Mouse (Mus musculus) cerebellum, adult 2 months (tissue): Measurements from ENCODE around the gene Fn1.

Experiments
- CTCF ChIP-seq: fragments of 200-500 bp; IDR thresholded peaks from 2 replicates; pipeline ENCODE4 v1.5.1; 2011; ENCODE audit warnings: low read depth, mild to moderate bottlenecking, control low read depth, low read length, moderate library complexity, borderline replicate concordance; ENCODE audit not compliant: insufficient read depth
- POLR2A ChIP-seq: fragments of 200-500 bp; IDR thresholded peaks from 2 replicates; pipeline ENCODE4 v1.6.1; 2011; ENCODE audit warnings: low read length, control low read depth, borderline replicate concordance; ENCODE audit not compliant: insufficient read depth

DNA sequence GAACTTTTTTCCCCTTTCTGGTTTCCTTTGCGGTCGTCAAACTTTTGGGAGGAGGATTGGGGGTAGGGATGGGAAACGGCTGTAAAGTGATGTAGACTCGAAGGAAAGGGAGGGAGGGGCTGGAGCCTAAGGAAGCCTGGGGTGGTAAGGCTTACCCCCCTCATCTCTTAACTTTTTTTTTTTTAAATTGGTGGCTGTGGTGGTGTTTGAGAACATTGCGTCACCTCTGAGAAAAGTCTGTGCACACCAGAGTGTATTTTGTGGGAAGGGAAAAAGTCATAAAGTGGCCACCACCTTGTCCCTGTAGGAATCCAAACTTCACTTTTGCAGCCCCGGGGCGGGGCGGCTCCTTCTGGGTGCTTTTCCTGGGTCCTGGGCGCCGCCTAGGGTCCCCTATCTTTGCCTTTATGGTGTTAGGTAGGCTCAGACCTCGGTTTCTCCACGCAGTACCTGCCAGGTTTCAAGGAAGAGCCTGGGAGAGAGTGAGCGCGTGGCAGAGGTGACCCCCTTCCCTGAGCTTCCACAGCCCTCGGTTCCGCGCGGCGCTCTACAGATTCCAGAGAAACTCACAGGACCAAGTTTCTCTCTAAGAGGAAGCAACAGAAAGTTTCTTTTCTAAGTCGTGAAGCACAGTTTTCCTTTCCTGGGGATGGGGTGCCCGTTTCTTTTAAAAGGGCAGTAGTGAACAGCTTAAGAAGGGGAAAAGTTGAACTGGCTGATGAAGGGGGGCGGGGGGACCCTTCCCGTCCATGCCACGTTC is 580 bp upstream of the Fn1 start:
- no peak for TF ChIP-seq CTCF
- no peak for TF ChIP-seq POLR2A
